Mouse (Mus musculus) c-Kit-positive CD71-positive TER-119-positive erythroid progenitor cells, embryonic 14.5 days (primary cell): ENCODE measurements around the gene 1700017B05Rik.
"Not testable (repeated sequence)": the region's sequence is repeated elsewhere in the genome, so short reads cannot be mapped to it uniquely, and the experiment has no call there.

ENCODE experiments used
- DNase-seq: peaks from one replicate; pipeline ENCODE4 v3.0.0-alpha.2; 2013; ENCODE audit warnings: low spot score

Gene 1700017B05Rik

GRCm38 (mm10) chr9:57218776-57219175, 43.6 kb downstream of the 1700017B05Rik start:
- DNase-seq, result no peak

- no peak for DNase-seq
These were observed 45.2 kb downstream of the 1700017B05Rik start for GRCm38 (mm10) chr9:57217220-57217619.

DNA sequence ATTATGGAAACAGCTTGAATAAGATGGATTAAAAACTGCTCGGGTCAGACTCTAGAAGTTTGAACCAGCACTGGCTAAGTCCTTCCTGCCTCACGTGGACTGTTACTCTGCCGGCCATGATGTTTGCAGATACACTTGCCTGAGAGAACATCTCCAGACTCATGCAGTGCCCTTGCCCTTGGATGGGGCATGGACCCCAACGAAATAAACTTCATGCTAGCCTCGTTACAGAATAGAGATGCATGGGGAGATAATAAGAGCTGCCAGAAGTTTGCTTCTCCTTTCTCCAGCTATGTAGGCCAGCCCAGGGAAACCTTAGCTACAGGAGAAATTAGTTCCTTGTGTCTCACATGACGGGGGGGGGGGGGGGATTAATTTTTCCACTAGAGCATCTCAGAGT, 47.9 kb downstream of the 1700017B05Rik start:
- no peak for DNase-seq

- no peak for DNase-seq
These were observed 49.8 kb downstream of the 1700017B05Rik start for GRCm38 (mm10) chr9:57212448-57213222.

DNA sequence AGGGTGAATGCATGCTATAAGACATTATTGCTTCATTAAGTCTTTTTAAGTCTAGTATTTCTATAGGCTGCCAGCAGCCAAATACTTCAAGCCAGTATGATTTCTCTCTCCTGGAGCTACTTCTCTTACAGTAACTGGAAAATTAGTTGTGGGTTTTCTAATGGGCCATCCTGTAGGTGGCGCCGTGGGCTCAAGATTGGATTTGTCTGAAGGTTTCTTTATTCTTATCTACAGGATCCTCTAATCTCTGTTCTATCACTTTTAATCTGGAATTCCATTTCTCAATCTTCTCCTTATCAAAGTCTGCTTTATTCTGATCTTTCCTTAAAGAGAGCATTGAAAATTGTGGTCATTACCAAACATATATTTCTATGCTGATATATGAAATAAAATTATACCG, 53.1 kb downstream of the 1700017B05Rik start:
- DNase-seq, result no peak

DNA sequence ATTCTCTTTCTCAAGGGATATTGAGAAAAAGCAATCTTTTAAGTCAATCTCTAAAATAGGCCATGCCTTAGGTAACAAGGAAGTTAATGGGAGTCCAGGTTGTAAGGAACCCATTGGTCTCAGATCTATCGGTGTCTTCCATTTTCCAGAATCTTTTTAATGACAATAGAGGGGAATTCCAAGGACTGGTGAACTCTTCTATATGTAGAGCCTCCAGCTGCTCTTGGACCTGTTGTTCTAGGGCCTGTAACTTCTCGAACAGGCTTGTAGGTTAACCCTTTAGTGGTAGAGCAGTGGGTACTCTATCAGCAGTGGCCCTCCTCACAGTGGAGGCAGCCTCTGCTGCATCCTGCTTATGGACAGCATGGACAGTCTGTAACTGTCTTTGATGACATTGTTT, 55.5 kb downstream of the 1700017B05Rik start:
- DNase-seq, result no peak

- not testable (repeated sequence) for DNase-seq
These were observed 58.8 kb downstream of the 1700017B05Rik start for GRCm38 (mm10) chr9:57203571-57203970.
